Mouse (Mus musculus): Measurements from ENCODE around the gene Eva1c. TPM values are rescaled to one million over a fixed set of nuclear protein-coding genes. Genes with fewer than 3 reads are reported as not detected.

Eva1c gene
- polyA plus RNA-seq, 1 experiment, result 1.7 TPM

- no peak for TF ChIP-seq POLR2A (IDR thresholded peaks at IDR 0.05; ENCODE audit: low read depth, low read length)
- TF ChIP-seq CTCF (IDR thresholded peaks at IDR 0.05; ENCODE audit: extremely low read depth, insufficient read depth, insufficient read length, insufficient replicate concordance), result no peak
- Histone ChIP-seq H3K27ac (ENCODE audit: insufficient read depth, low read length) (no peak overlapping the region), H3K36me3 (ENCODE audit: control insufficient read depth, insufficient read depth, low read length) (no peaks in the 10 kb centered on the region), H3K4me1 (ENCODE audit: control insufficient read depth, insufficient read depth, insufficient read length) (no peaks in the 10 kb centered on the region), H3K27me3 (ENCODE audit: control insufficient read depth, insufficient read depth, low read length) (no peaks in the 10 kb centered on the region), H3K4me3 (ENCODE audit: extremely low read depth, insufficient read depth, insufficient read length) (no peak overlapping the region)
- DNase-seq (ENCODE audit: low read depth in 1 of 2, low spot score in 2 of 2), result no peak
- 72% methylated on average over 6 of the region's 6 CpGs for WGBS
Observed at GRCm38 (mm10) chr16:90845038-90845437, 18.5 kb downstream of the Eva1c start.

- H3K27me3 ChIP-seq (ENCODE audit: control insufficient read depth, insufficient read depth, low read length), result no peaks in the 10 kb centered on the region
- no peak overlapping the region for H3K27ac ChIP-seq (ENCODE audit: insufficient read depth, low read length)
- no peaks in the 10 kb centered on the region for H3K4me1 ChIP-seq (ENCODE audit: control insufficient read depth, insufficient read depth, insufficient read length)
- H3K36me3 ChIP-seq (ENCODE audit: control insufficient read depth, insufficient read depth, low read length), result no peaks in the 10 kb centered on the region
- no peak for DNase-seq (ENCODE audit: low read depth in 1 of 2, low spot score in 2 of 2)
- 87% methylated on average over 13 of the region's 13 CpGs for WGBS
- no peak for TF ChIP-seq POLR2A (IDR thresholded peaks at IDR 0.05; ENCODE audit: low read depth, low read length)
- no peak for TF ChIP-seq CTCF (IDR thresholded peaks at IDR 0.05; ENCODE audit: extremely low read depth, insufficient read depth, insufficient read length, insufficient replicate concordance)
- H3K4me3 ChIP-seq (ENCODE audit: extremely low read depth, insufficient read depth, insufficient read length), result no peak overlapping the region
Observed at GRCm38 (mm10) chr16:90845591-90845990, 19.1 kb downstream of the Eva1c start.

GRCm38 (mm10) chr16:90848697-90849096 is 22.2 kb downstream of the Eva1c start:
- H3K27me3 ChIP-seq (ENCODE audit: control insufficient read depth, insufficient read depth, low read length), result no peaks in the 10 kb centered on the region
- no peak overlapping the region for H3K27ac ChIP-seq (ENCODE audit: insufficient read depth, low read length)
- WGBS, result 42% methylated on average over 7 of the region's 7 CpGs
- no peaks in the 10 kb centered on the region for H3K36me3 ChIP-seq (ENCODE audit: control insufficient read depth, insufficient read depth, low read length)
- no peak overlapping the region for H3K4me3 ChIP-seq (ENCODE audit: extremely low read depth, insufficient read depth, insufficient read length)
- TF ChIP-seq CTCF (IDR thresholded peaks at IDR 0.05; ENCODE audit: extremely low read depth, insufficient read depth, insufficient read length, insufficient replicate concordance) (no peak), POLR2A (IDR thresholded peaks at IDR 0.05; ENCODE audit: low read depth, low read length) (no peak)
- DNase-seq (ENCODE audit: low read depth in 1 of 2, low spot score in 2 of 2), result no peak
- no peaks in the 10 kb centered on the region for H3K4me1 ChIP-seq (ENCODE audit: control insufficient read depth, insufficient read depth, insufficient read length)

DNA sequence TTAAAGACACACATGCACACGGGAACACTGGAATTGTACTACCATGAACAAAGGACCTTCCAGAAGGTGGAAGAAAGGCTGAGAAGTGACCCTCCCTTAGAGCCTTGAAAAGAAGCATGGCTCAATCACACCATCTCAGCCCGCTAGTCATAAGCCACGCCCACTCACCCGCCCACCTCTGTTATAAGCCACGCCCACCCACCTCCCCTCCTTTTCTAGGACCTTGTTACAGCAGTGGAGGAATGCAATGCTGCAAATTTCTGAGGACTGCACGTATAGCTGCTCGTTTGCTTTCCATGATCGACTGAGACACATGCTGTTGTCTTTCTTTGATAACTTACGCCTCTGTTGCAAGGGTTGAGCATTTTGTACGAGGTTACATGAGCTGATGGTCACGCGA is 22.7 kb downstream of the Eva1c start:
- H3K27ac ChIP-seq (ENCODE audit: insufficient read depth, low read length), result no peak overlapping the region
- WGBS, result 65% methylated on average over 12 of the region's 12 CpGs

GRCm38 (mm10) chr16:90850881-90851280 is 24.4 kb downstream of the Eva1c start:
- no peak for DNase-seq (ENCODE audit: low read depth in 1 of 2, low spot score in 2 of 2)
- Histone ChIP-seq H3K4me1 (ENCODE audit: control insufficient read depth, insufficient read depth, insufficient read length) (no peaks in the 10 kb centered on the region), H3K27ac (ENCODE audit: insufficient read depth, low read length) (no peak overlapping the region), H3K27me3 (ENCODE audit: control insufficient read depth, insufficient read depth, low read length) (no peaks in the 10 kb centered on the region), H3K4me3 (ENCODE audit: extremely low read depth, insufficient read depth, insufficient read length) (no peak overlapping the region), H3K36me3 (ENCODE audit: control insufficient read depth, insufficient read depth, low read length) (no peaks in the 10 kb centered on the region)
- 84% methylated on average over 7 of the region's 7 CpGs for WGBS
- no peak for TF ChIP-seq CTCF (IDR thresholded peaks at IDR 0.05; ENCODE audit: extremely low read depth, insufficient read depth, insufficient read length, insufficient replicate concordance)
- no peak for TF ChIP-seq POLR2A (IDR thresholded peaks at IDR 0.05; ENCODE audit: low read depth, low read length)

More for the DNA sequence above, 22.7 kb downstream of the Eva1c start:
- TF ChIP-seq POLR2A (IDR thresholded peaks at IDR 0.05; ENCODE audit: low read depth, low read length) (no peak), CTCF (IDR thresholded peaks at IDR 0.05; ENCODE audit: extremely low read depth, insufficient read depth, insufficient read length, insufficient replicate concordance) (no peak)
- no peak overlapping the region for H3K4me3 ChIP-seq (ENCODE audit: extremely low read depth, insufficient read depth, insufficient read length)
- H3K27me3 ChIP-seq (ENCODE audit: control insufficient read depth, insufficient read depth, low read length), result no peaks in the 10 kb centered on the region
- DNase-seq (ENCODE audit: low read depth in 1 of 2, low spot score in 2 of 2), result no peak
- H3K36me3 ChIP-seq (ENCODE audit: control insufficient read depth, insufficient read depth, low read length), result no peaks in the 10 kb centered on the region
- H3K4me1 ChIP-seq (ENCODE audit: control insufficient read depth, insufficient read depth, insufficient read length), result no peaks in the 10 kb centered on the region

DNA sequence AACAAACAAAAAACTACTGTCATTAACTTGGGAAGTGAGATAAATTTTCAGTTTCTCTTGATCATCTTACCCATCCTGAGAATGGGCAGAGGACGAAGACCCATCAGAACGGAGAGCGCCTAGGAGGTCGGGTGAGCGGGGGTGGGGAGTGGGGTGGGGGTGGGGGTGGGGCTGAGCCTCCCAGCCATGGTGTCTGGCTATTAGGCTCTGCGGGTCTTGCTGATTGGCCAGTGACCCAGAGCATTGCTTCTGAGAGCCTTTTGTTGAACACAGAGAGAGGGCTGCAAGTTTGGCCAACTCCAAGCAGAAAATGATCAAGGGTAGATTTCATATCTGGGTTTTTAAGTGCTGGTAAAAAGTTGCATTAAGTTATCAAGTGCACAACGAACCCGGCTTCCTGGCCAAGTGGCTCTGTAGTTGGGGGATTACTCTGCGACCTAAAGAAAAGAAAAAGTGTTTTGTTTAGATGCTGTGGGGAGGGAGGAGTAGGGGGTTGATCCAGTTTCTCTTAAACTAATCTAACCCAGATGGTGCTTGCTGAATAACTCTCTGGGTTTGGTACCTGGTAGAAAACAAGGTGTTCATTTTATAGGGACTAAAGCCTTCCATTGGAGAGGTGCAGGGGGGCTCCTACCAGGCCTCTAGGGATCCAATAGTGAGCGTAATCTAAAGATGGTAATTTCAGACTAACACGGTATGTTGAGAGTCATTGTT is 25.3 kb downstream of the Eva1c start:
- Histone ChIP-seq H3K27me3 (ENCODE audit: control insufficient read depth, insufficient read depth, low read length) (no peaks in the 10 kb centered on the region), H3K27ac (ENCODE audit: insufficient read depth, low read length) (no peak overlapping the region), H3K4me3 (ENCODE audit: extremely low read depth, insufficient read depth, insufficient read length) (no peak overlapping the region), H3K36me3 (ENCODE audit: control insufficient read depth, insufficient read depth, low read length) (no peaks in the 10 kb centered on the region), H3K4me1 (ENCODE audit: control insufficient read depth, insufficient read depth, insufficient read length) (no peaks in the 10 kb centered on the region)
- WGBS, result 81% methylated on average over 11 of the region's 11 CpGs
- no peak for DNase-seq (ENCODE audit: low read depth in 1 of 2, low spot score in 2 of 2)
- TF ChIP-seq POLR2A (IDR thresholded peaks at IDR 0.05; ENCODE audit: low read depth, low read length), result no peak
- TF ChIP-seq CTCF (IDR thresholded peaks at IDR 0.05; ENCODE audit: extremely low read depth, insufficient read depth, insufficient read length, insufficient replicate concordance), result no peak

DNA sequence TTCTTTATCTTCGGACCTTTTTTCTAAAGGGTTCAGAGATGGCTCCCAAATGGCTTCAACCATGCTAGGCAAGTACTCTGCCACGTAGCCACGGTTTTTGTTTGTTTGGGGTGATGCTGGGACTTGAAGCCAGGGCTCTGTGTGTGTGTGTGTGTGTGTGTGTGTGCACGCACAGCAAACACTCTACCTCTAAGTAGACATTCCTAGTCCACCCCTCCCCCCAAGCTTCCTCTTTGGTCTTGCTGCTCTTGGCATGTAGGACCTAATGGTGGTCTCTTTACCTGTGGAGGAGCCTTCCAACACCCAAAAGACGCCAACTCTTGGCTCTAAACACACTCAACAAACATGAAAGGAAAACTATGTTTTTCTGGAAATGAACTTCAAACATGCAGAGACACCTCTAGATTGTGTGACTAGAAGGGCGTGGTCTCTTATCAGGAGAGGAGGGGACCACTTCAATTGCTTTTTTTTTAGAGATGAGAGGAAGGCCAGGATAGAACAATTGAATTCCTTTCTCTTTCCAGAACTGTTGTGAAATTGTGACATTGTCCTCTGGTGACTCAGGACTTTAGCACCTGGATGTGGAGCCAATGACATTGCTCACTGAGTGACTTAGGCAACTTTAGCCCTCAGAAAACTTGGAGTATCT is 30.2 kb downstream of the Eva1c start:
- WGBS, result 84% methylated on average over 6 of the region's 6 CpGs
- no peak overlapping the region for H3K4me3 ChIP-seq (ENCODE audit: extremely low read depth, insufficient read depth, insufficient read length)
- DNase-seq (ENCODE audit: low read depth in 1 of 2, low spot score in 2 of 2), result no peak

More for the DNA sequence above, 30.2 kb downstream of the Eva1c start:
- TF ChIP-seq CTCF (IDR thresholded peaks at IDR 0.05; ENCODE audit: extremely low read depth, insufficient read depth, insufficient read length, insufficient replicate concordance), result no peak
- no peak for TF ChIP-seq POLR2A (IDR thresholded peaks at IDR 0.05; ENCODE audit: low read depth, low read length)
- no peak overlapping the region for H3K27ac ChIP-seq (ENCODE audit: insufficient read depth, low read length)
- no peaks in the 10 kb centered on the region for H3K27me3 ChIP-seq (ENCODE audit: control insufficient read depth, insufficient read depth, low read length)
- H3K4me1 ChIP-seq (ENCODE audit: control insufficient read depth, insufficient read depth, insufficient read length), result no peaks in the 10 kb centered on the region
- H3K36me3 ChIP-seq (ENCODE audit: control insufficient read depth, insufficient read depth, low read length), result no peaks in the 10 kb centered on the region

Data from spleen, adult 2 months (tissue).